Mouse (Mus musculus) myocyte (in vitro differentiated cells): ENCODE results near the gene Olfr1310. TPM values are rescaled to one million over a fixed set of nuclear protein-coding genes. Genes with fewer than 3 reads are reported as not detected.
"Not testable (repeated sequence)": the region's sequence is repeated elsewhere in the genome, so short reads cannot be mapped to it uniquely, and the experiment has no call there.

Source experiments
- H3K27me3 ChIP-seq: one replicate; pipeline ENCODE4 v1.6.1; 2011; ENCODE audit not compliant: control insufficient read depth, insufficient read depth, insufficient read length
- H3K36me3 ChIP-seq: one replicate; pipeline ENCODE4 v1.6.1; 2011; ENCODE audit not compliant: control insufficient read depth, insufficient read depth
- H3K4me2 ChIP-seq: one replicate; pipeline ENCODE4 v1.6.1; 2011; ENCODE audit warnings: low read depth, control low read depth
- H3K4me3 ChIP-seq: one replicate; pipeline ENCODE4 v1.5.1; 2011; ENCODE audit warnings: mild to moderate bottlenecking, control low read depth, moderate library complexity
- H3K79me2 ChIP-seq: one replicate; pipeline ENCODE4 v1.6.1; 2011; ENCODE audit not compliant: control insufficient read depth, insufficient read depth
- H3ac ChIP-seq: one replicate; pipeline ENCODE4 v1.6.1; 2011; ENCODE audit not compliant: control insufficient read depth, insufficient read length
- CEBPB ChIP-seq: IDR thresholded peaks from 2 replicates; pipeline ENCODE4 v1.6.1; 2011; ENCODE audit warnings: mild to moderate bottlenecking, moderate library complexity; ENCODE audit not compliant: poor library complexity, insufficient read depth, severe bottlenecking
- E2F4 ChIP-seq: IDR thresholded peaks from one replicate; pipeline ENCODE4 v1.6.1; 2011; ENCODE audit warnings: mild to moderate bottlenecking, control low read depth, moderate library complexity; ENCODE audit not compliant: insufficient read depth
- MAX ChIP-seq: IDR thresholded peaks from one replicate; pipeline ENCODE4 v1.6.1; 2011; ENCODE audit warnings: low read depth, mild to moderate bottlenecking, control low read depth
- MYOD1 ChIP-seq, 3 experiments: IDR thresholded peaks; one replicate each; pipeline ENCODE4 v1.6.1; 2011; ENCODE audit warnings: control low read depth in 2 of 3, low read depth in 2 of 3, mild to moderate bottlenecking in 2 of 3, moderate library complexity in 1 of 3; ENCODE audit not compliant: insufficient read length in 2 of 3, control insufficient read depth in 1 of 3
- MYOG ChIP-seq, 3 experiments: IDR thresholded peaks; one replicate each; pipeline ENCODE4 v1.6.1; 2011; ENCODE audit warnings: control low read depth in 2 of 3, low read depth in 2 of 3, mild to moderate bottlenecking in 2 of 3; ENCODE audit not compliant: insufficient read length in 2 of 3, control insufficient read depth in 1 of 3, insufficient read depth in 1 of 3
- POLR2A ChIP-seq: IDR thresholded peaks from one replicate; pipeline ENCODE4 v1.6.1; 2011; ENCODE audit warnings: low read depth, mild to moderate bottlenecking, control low read depth, moderate library complexity; ENCODE audit not compliant: insufficient read length
- POLR2AphosphoS2 ChIP-seq: IDR thresholded peaks from one replicate; pipeline ENCODE4 v1.6.1; 2011; ENCODE audit warnings: low read depth, control low read depth; ENCODE audit not compliant: insufficient read length
- REST ChIP-seq: IDR thresholded peaks from one replicate; pipeline ENCODE4 v1.6.1; 2011; ENCODE audit warnings: mild to moderate bottlenecking, control low read depth, moderate library complexity; ENCODE audit not compliant: insufficient read depth, insufficient read length
- SRF ChIP-seq: IDR thresholded peaks from one replicate; pipeline ENCODE4 v1.6.1; 2011; ENCODE audit warnings: low read depth; ENCODE audit not compliant: control insufficient read depth, insufficient read length
- TCF12 ChIP-seq: IDR thresholded peaks from one replicate; pipeline ENCODE4 v1.6.1; 2011; ENCODE audit warnings: mild to moderate bottlenecking, control low read depth; ENCODE audit not compliant: poor library complexity, insufficient read depth, severe bottlenecking
- TCF3 ChIP-seq: IDR thresholded peaks from one replicate; pipeline ENCODE4 v1.6.1; 2011; ENCODE audit warnings: low read depth, control low read depth; ENCODE audit not compliant: insufficient read length
- USF1 ChIP-seq: IDR thresholded peaks from one replicate; pipeline ENCODE4 v1.6.1; 2011; ENCODE audit warnings: low read depth, mild to moderate bottlenecking, control low read depth, moderate library complexity
- polyA plus RNA-seq: library from polyadenylated mRNA; unstranded; fragments of >200 nt; fragmentation: generic; extraction: Trizol; gene quantifications from one replicate; pipeline ENCODE4 v1.2.1, GENCODE M21; 2012; ENCODE audit warnings: missing spikeins

Olfr1310 gene
- not detected for polyA plus RNA-seq

GRCm38 (mm10) chr2:112012608-112013007 is at the start of gene Olfr1310:
TSS of gene Olfr1310 (minus strand) at chr2:112012708.
- no peak for TF ChIP-seq POLR2AphosphoS2
- no peak for TF ChIP-seq USF1
- TF ChIP-seq SRF: no peak
- no peak for TF ChIP-seq E2F4
- no peak for TF ChIP-seq TCF3
- no peak for TF ChIP-seq CEBPB
- TF ChIP-seq MYOG (IDR thresholded peaks at IDR 0.05; ENCODE audit: control insufficient read depth in 1 of 3, insufficient read depth in 1 of 3, insufficient read length in 2 of 3, low read depth in 2 of 3): no peak
- no peak for TF ChIP-seq MYOD1 (IDR thresholded peaks at IDR 0.05; ENCODE audit: control insufficient read depth in 1 of 3, insufficient read length in 2 of 3, low read depth in 2 of 3)
- TF ChIP-seq REST: no peak
- TF ChIP-seq POLR2A: no peak
- TF ChIP-seq MAX: no peak
- no peak for TF ChIP-seq TCF12

GRCm38 (mm10) chr2:112050138-112050537 is 37.6 kb upstream of the Olfr1310 start, which contains the start of gene Olfr1312:
TSS of gene Olfr1312 (minus strand) at chr2:112050238.
- TF ChIP-seq USF1 (no peak), SRF (no peak), TCF12 (no peak), MYOG (IDR thresholded peaks at IDR 0.05; ENCODE audit: control insufficient read depth in 1 of 3, insufficient read depth in 1 of 3, insufficient read length in 2 of 3, low read depth in 2 of 3) (no peak)
- no peaks in the 10 kb centered on the region for H3K79me2 ChIP-seq
- no peak within 1 kb of the TSS for H3ac ChIP-seq
- no peak within 1 kb of the TSS for H3K4me2 ChIP-seq
- no peaks in the 10 kb centered on the region for H3K27me3 ChIP-seq
- H3K4me3 ChIP-seq: no peak within 1 kb of the TSS
- no peaks in the 10 kb centered on the region for H3K36me3 ChIP-seq

More at GRCm38 (mm10) chr2:112012608-112013007, at the start of gene Olfr1310:
- Histone ChIP-seq H3K36me3 (no peaks in the 10 kb centered on the region), H3ac (no peak within 1 kb of the TSS), H3K79me2 (no peaks in the 10 kb centered on the region), H3K27me3 (no peaks in the 10 kb centered on the region), H3K4me3 (no peak within 1 kb of the TSS), H3K4me2 (no peak within 1 kb of the TSS)

- H3K4me3 ChIP-seq, H3K36me3 ChIP-seq, H3K79me2 ChIP-seq, H3ac ChIP-seq, H3K4me2 ChIP-seq, H3K27me3 ChIP-seq: not testable (repeated sequence)
These were observed 14.5 kb upstream of the Olfr1310 start for GRCm38 (mm10) chr2:112026971-112027370.

GRCm38 (mm10) chr2:112024312-112024711 is 11.8 kb upstream of the Olfr1310 start, which contains the start of gene Olfr1311:
TSS of gene Olfr1311 (minus strand) at chr2:112024412.
- TF ChIP-seq CEBPB: no peak
- no peak for TF ChIP-seq SRF
- no peak for TF ChIP-seq POLR2AphosphoS2
- TF ChIP-seq USF1: no peak
- no peak for TF ChIP-seq POLR2A
- no peak for TF ChIP-seq REST
- no peak for TF ChIP-seq TCF12
- TF ChIP-seq MYOD1 (IDR thresholded peaks at IDR 0.05; ENCODE audit: control insufficient read depth in 1 of 3, insufficient read length in 2 of 3, low read depth in 2 of 3): no peak
- no peak for TF ChIP-seq E2F4
- TF ChIP-seq TCF3: no peak
- Histone ChIP-seq H3K4me3 (no peak within 1 kb of the TSS), H3K4me2 (no peak within 1 kb of the TSS), H3ac (no peak within 1 kb of the TSS), H3K27me3 (no peaks in the 10 kb centered on the region), H3K79me2 (no peaks in the 10 kb centered on the region), H3K36me3 (no peaks in the 10 kb centered on the region)

GRCm38 (mm10) chr2:112014900-112015299 is 2.4 kb upstream of the Olfr1310 start:
- no peaks in the 10 kb centered on the region for H3K36me3 ChIP-seq
- H3K4me3 ChIP-seq: no peak overlapping the region
- H3K79me2 ChIP-seq: no peaks in the 10 kb centered on the region
- H3K4me2 ChIP-seq: no peak overlapping the region
- no peaks in the 10 kb centered on the region for H3K27me3 ChIP-seq
- no peak for TF ChIP-seq MYOD1 (IDR thresholded peaks at IDR 0.05; ENCODE audit: control insufficient read depth in 1 of 3, insufficient read length in 2 of 3, low read depth in 2 of 3)
- no peak for TF ChIP-seq MAX
- no peak for TF ChIP-seq POLR2A
- TF ChIP-seq E2F4: no peak
- 0 out of 2 replicates have a peak, but pooled peaks have one; percentile 40 for TF ChIP-seq CEBPB
- TF ChIP-seq USF1: no peak
- no peak for TF ChIP-seq TCF3
- no peak for TF ChIP-seq REST
- H3ac ChIP-seq: no peak overlapping the region

- Histone ChIP-seq H3K4me2 (no peak within 1 kb of the TSS), H3K27me3 (no peaks in the 10 kb centered on the region), H3K79me2 (no peaks in the 10 kb centered on the region), H3K4me3 (no peak within 1 kb of the TSS), H3K36me3 (no peaks in the 10 kb centered on the region), H3ac (no peak within 1 kb of the TSS)
- TF ChIP-seq TCF3 (no peak), MYOG (IDR thresholded peaks at IDR 0.05; ENCODE audit: control insufficient read depth in 1 of 3, insufficient read depth in 1 of 3, insufficient read length in 2 of 3, low read depth in 2 of 3) (no peak), TCF12 (no peak), POLR2AphosphoS2 (no peak), POLR2A (no peak), MYOD1 (IDR thresholded peaks at IDR 0.05; ENCODE audit: control insufficient read depth in 1 of 3, insufficient read length in 2 of 3, low read depth in 2 of 3) (no peak), SRF (no peak), E2F4 (no peak), MAX (no peak), USF1 (no peak), REST (no peak)
These were observed 22.3 kb downstream of the Olfr1310 start, which contains the start of gene Olfr1309 for GRCm38 (mm10) chr2:111990181-111990580. TSS of gene Olfr1309 (minus strand) at chr2:111990281.
